Mouse (Mus musculus) spleen, embryonic (tissue): ENCODE results near the gene Zfp597.

Source experiments
- CTCF ChIA-PET: fragments of 350-600 bp; sonication (Branson Sonifier 250); formaldehyde crosslinking; loops from one replicate; lab custom pipeline; 2022; lab: Charles Lee

Gene Zfp597

GRCm38 (mm10) chr16:3884201-3885064 lies at the start of gene Zfp597, which contains the start of gene Gm20695:
Zfp597 (minus strand) TSS chr16:3884561.
Gm20695 (plus strand) TSS chr16:3884648.
- CTCF ChIA-PET, result interaction anchor here (0.6 to 1.0 kb wide), 2 partner anchors 9 to 11 kb away, joined by 3 to 4 read pairs; no protein-coding TSS in a partner anchor

GRCm38 (mm10) chr16:3934091-3934490 lies 49.7 kb upstream of the Zfp597 start:
- CTCF ChIA-PET, result no interaction called here

GRCm38 (mm10) chr16:3933536-3933935 lies 49.2 kb upstream of the Zfp597 start:
- CTCF ChIA-PET, result no interaction called here

- CTCF ChIA-PET, result no interaction called here
These were observed 44.8 kb upstream of the Zfp597 start for GRCm38 (mm10) chr16:3929151-3929550.

- CTCF ChIA-PET, result interaction anchor here (0.6 kb wide), 1 partner anchor 1316 kb away, joined by 3 read pairs; no protein-coding TSS in a partner anchor
These were observed 44.2 kb upstream of the Zfp597 start for GRCm38 (mm10) chr16:3928582-3928981.

- CTCF ChIA-PET, result no interaction called here
These were observed 39.6 kb upstream of the Zfp597 start for GRCm38 (mm10) chr16:3923966-3924365.

- CTCF ChIA-PET, result no interaction called here
These were observed 39.2 kb upstream of the Zfp597 start for GRCm38 (mm10) chr16:3923515-3923914.

- CTCF ChIA-PET, result no interaction called here
These were observed 36.4 kb upstream of the Zfp597 start for GRCm38 (mm10) chr16:3920756-3921155.

- CTCF ChIA-PET, result interaction anchor here (0.8 kb wide), 1 partner anchor 22 kb away, joined by 3 read pairs; no protein-coding TSS in a partner anchor
These were observed 24.8 kb upstream of the Zfp597 start for GRCm38 (mm10) chr16:3909118-3909517.

- CTCF ChIA-PET, result interaction anchor here (0.5 to 0.8 kb wide), 3 partner anchors 22 to 164 kb away, joined by 3 read pairs; no protein-coding TSS in a partner anchor
These were observed 24.3 kb upstream of the Zfp597 start, which contains the start of the genes 1700037C18Rik and Cluap1 for GRCm38 (mm10) chr16:3908537-3909111. 1700037C18Rik (minus strand) TSS chr16:3908689. Cluap1 (plus strand) TSS chr16:3908801.

- CTCF ChIA-PET, result no interaction called here
These were observed 23.1 kb upstream of the Zfp597 start for GRCm38 (mm10) chr16:3907471-3907870.

GRCm38 (mm10) chr16:3896553-3896952 lies 12.2 kb upstream of the Zfp597 start:
- CTCF ChIA-PET, result no interaction called here

GRCm38 (mm10) chr16:3896046-3896445 lies 11.7 kb upstream of the Zfp597 start:
- CTCF ChIA-PET, result no interaction called here

GRCm38 (mm10) chr16:3895173-3895792 lies 10.9 kb upstream of the Zfp597 start:
- CTCF ChIA-PET, result no interaction called here

GRCm38 (mm10) chr16:3893739-3894138 lies 9.4 kb upstream of the Zfp597 start:
- CTCF ChIA-PET, result interaction anchor here (1.2 kb wide), 1 partner anchor 9 kb away, joined by 3 read pairs; no protein-coding TSS in a partner anchor

GRCm38 (mm10) chr16:3891621-3892295 lies 7.4 kb upstream of the Zfp597 start:
- CTCF ChIA-PET, result no interaction called here

GRCm38 (mm10) chr16:3885065-3885670 lies 807 bp upstream of the Zfp597 start:
- CTCF ChIA-PET, result interaction anchor here (0.6 to 1.0 kb wide), 2 partner anchors 9 to 154 kb away, joined by 3 read pairs; no protein-coding TSS in a partner anchor

GRCm38 (mm10) chr16:3876346-3876745 lies 8.0 kb downstream of the Zfp597 start:
- CTCF ChIA-PET, result no interaction called here

- CTCF ChIA-PET, result interaction anchor here (0.5 kb wide), 1 partner anchor 12 kb away, joined by 4 read pairs; the partner anchor contains the start of genes Gm20695 and Zfp597
These were observed 11.9 kb downstream of the Zfp597 start, which contains the start of gene Naa60 for GRCm38 (mm10) chr16:3872216-3873047. Naa60 (plus strand) TSS chr16:3872375.

- CTCF ChIA-PET, result no interaction called here
These were observed 12.5 kb downstream of the Zfp597 start for GRCm38 (mm10) chr16:3871815-3872214.
